Mouse (Mus musculus): ENCODE data around the gene Ulk4. TPM values are rescaled to one million over a fixed set of nuclear protein-coding genes. Genes with fewer than 3 reads are reported as not detected.

The Ulk4 gene
- polyA plus RNA-seq, 1 experiment from 2014 or later: 97.4 TPM

- no peak overlapping the region for H3K4me2 ChIP-seq
- WGBS: 74% methylated on average over 6 of the region's 6 CpGs
- no peak overlapping the region for H3K4me3 ChIP-seq
- no peaks in the 10 kb centered on the region for H3K27me3 ChIP-seq (replicated peaks)
- no peak for ATAC-seq (ENCODE audit: insufficient number of reproducible peaks, low FRiP score)
- no peak overlapping the region for H3K9ac ChIP-seq
- H3K36me3 ChIP-seq: no peaks in the 10 kb centered on the region
- no peaks in the 10 kb centered on the region for H3K4me1 ChIP-seq (replicated peaks)
- H3K9me3 ChIP-seq (replicated peaks): 0 out of 2 replicates have a peak, but pooled peaks cover 3% of the 10 kb centered on the region
- no peak overlapping the region for H3K27ac ChIP-seq (ENCODE audit: poor library complexity, severe bottlenecking)
These were observed 144.4 kb downstream of the Ulk4 start for GRCm38 (mm10) chr9:121132549-121132948.

- 65% methylated on average over 2 of the region's 2 CpGs for WGBS
- ATAC-seq (ENCODE audit: insufficient number of reproducible peaks, low FRiP score): no peak
- no peak overlapping the region for H3K27ac ChIP-seq (ENCODE audit: poor library complexity, severe bottlenecking)
- H3K9me3 ChIP-seq (replicated peaks): 0 out of 2 replicates have a peak, but pooled peaks cover 3% of the 10 kb centered on the region
- H3K4me1 ChIP-seq (replicated peaks): no peaks in the 10 kb centered on the region
- no peak overlapping the region for H3K4me2 ChIP-seq
- H3K36me3 ChIP-seq: no peaks in the 10 kb centered on the region
- H3K27me3 ChIP-seq (replicated peaks): no peaks in the 10 kb centered on the region
- H3K4me3 ChIP-seq: no peak overlapping the region
- no peak overlapping the region for H3K9ac ChIP-seq
These were observed 147.5 kb downstream of the Ulk4 start for GRCm38 (mm10) chr9:121129533-121129932.

GRCm38 (mm10) chr9:121128934-121129333, 148.1 kb downstream of the Ulk4 start:
- no peak overlapping the region for H3K4me3 ChIP-seq
- H3K4me1 ChIP-seq (replicated peaks): no peaks in the 10 kb centered on the region
- peaks cover 7% of the 10 kb centered on the region; the same call in 1 of the 2 replicates for H3K9me3 ChIP-seq (replicated peaks)
- no peak overlapping the region for H3K27ac ChIP-seq (ENCODE audit: poor library complexity, severe bottlenecking)
- H3K9ac ChIP-seq: no peak overlapping the region
- 82% methylated on average over 8 of the region's 8 CpGs for WGBS
- no peaks in the 10 kb centered on the region for H3K27me3 ChIP-seq (replicated peaks)
- no peaks in the 10 kb centered on the region for H3K36me3 ChIP-seq
- ATAC-seq (ENCODE audit: insufficient number of reproducible peaks, low FRiP score): no peak
- no peak overlapping the region for H3K4me2 ChIP-seq

GRCm38 (mm10) chr9:121127025-121127424, 150.0 kb downstream of the Ulk4 start:
- WGBS: 83% methylated on average over 2 of the region's 2 CpGs
- no peaks in the 10 kb centered on the region for H3K27me3 ChIP-seq (replicated peaks)

GRCm38 (mm10) chr9:121124705-121125104, 152.3 kb downstream of the Ulk4 start:
- 81% methylated on average over 8 of the region's 8 CpGs for WGBS
- no peak for ATAC-seq (ENCODE audit: insufficient number of reproducible peaks, low FRiP score)

More at GRCm38 (mm10) chr9:121127025-121127424, 150.0 kb downstream of the Ulk4 start:
- Histone ChIP-seq H3K4me3 (no peak overlapping the region), H3K9ac (no peak overlapping the region), H3K27ac (ENCODE audit: poor library complexity, severe bottlenecking) (no peak overlapping the region), H3K4me1 (replicated peaks) (peaks cover 5% of the 10 kb centered on the region), H3K36me3 (no peaks in the 10 kb centered on the region), H3K9me3 (replicated peaks) (peaks cover 10% of the 10 kb centered on the region; the same call in 1 of the 2 replicates), H3K4me2 (no peak overlapping the region)
- ATAC-seq (ENCODE audit: insufficient number of reproducible peaks, low FRiP score): no peak

GRCm38 (mm10) chr9:121122039-121122438, 155.0 kb downstream of the Ulk4 start:
- ATAC-seq (ENCODE audit: insufficient number of reproducible peaks, low FRiP score): no peak
- peaks cover 16% of the 10 kb centered on the region for H3K4me1 ChIP-seq (replicated peaks)
- 35% methylated on average over 5 of the region's 5 CpGs for WGBS
- H3K27ac ChIP-seq (ENCODE audit: poor library complexity, severe bottlenecking): no peak overlapping the region
- H3K36me3 ChIP-seq: no peaks in the 10 kb centered on the region
- no peak overlapping the region for H3K4me3 ChIP-seq
- peaks cover 6% of the 10 kb centered on the region; the same call in 1 of the 2 replicates for H3K9me3 ChIP-seq (replicated peaks)
- no peak overlapping the region for H3K9ac ChIP-seq
- H3K4me2 ChIP-seq: no peak overlapping the region
- H3K27me3 ChIP-seq (replicated peaks): no peaks in the 10 kb centered on the region

More at GRCm38 (mm10) chr9:121124705-121125104, 152.3 kb downstream of the Ulk4 start:
- Histone ChIP-seq H3K4me3 (no peak overlapping the region), H3K27me3 (replicated peaks) (no peaks in the 10 kb centered on the region), H3K9me3 (replicated peaks) (peaks cover 10% of the 10 kb centered on the region; the same call in 1 of the 2 replicates), H3K36me3 (no peaks in the 10 kb centered on the region), H3K4me1 (replicated peaks) (peaks cover 16% of the 10 kb centered on the region), H3K27ac (ENCODE audit: poor library complexity, severe bottlenecking) (no peak overlapping the region), H3K9ac (no peak overlapping the region), H3K4me2 (no peak overlapping the region)

- Histone ChIP-seq H3K36me3 (no peaks in the 10 kb centered on the region), H3K9ac (no peak overlapping the region), H3K4me2 (no peak overlapping the region), H3K9me3 (replicated peaks) (no peaks in the 10 kb centered on the region), H3K4me3 (no peak overlapping the region), H3K27ac (ENCODE audit: poor library complexity, severe bottlenecking) (no peak overlapping the region), H3K27me3 (replicated peaks) (no peaks in the 10 kb centered on the region), H3K4me1 (replicated peaks) (peaks cover 16% of the 10 kb centered on the region)
- ATAC-seq (ENCODE audit: insufficient number of reproducible peaks, low FRiP score): no peak
- 74% methylated on average over 4 of the region's 4 CpGs for WGBS
These were observed 159.1 kb downstream of the Ulk4 start for GRCm38 (mm10) chr9:121117936-121118335.

GRCm38 (mm10) chr9:121112131-121112530, 164.9 kb downstream of the Ulk4 start:
- no peaks in the 10 kb centered on the region for H3K9me3 ChIP-seq (replicated peaks)
- 0 out of 2 replicates have a peak, but pooled peaks cover 14% of the 10 kb centered on the region for H3K27me3 ChIP-seq (replicated peaks)
- 0 out of 2 replicates have a peak, but pooled peaks cover 6% of the 10 kb centered on the region for H3K4me1 ChIP-seq (replicated peaks)
- 49% methylated on average over 1 of the region's 1 CpGs for WGBS
- no peak for ATAC-seq (ENCODE audit: insufficient number of reproducible peaks, low FRiP score)
- no peak overlapping the region for H3K27ac ChIP-seq (ENCODE audit: poor library complexity, severe bottlenecking)
- H3K4me2 ChIP-seq: no peak overlapping the region
- H3K36me3 ChIP-seq: no peaks in the 10 kb centered on the region
- H3K4me3 ChIP-seq: no peak overlapping the region
- no peak overlapping the region for H3K9ac ChIP-seq

GRCm38 (mm10) chr9:121108110-121108509, 168.9 kb downstream of the Ulk4 start:
- ATAC-seq (ENCODE audit: insufficient number of reproducible peaks, low FRiP score): 0 out of 2 replicates have a peak, but pooled peaks have one; percentile 48
- Histone ChIP-seq H3K36me3 (no peaks in the 10 kb centered on the region), H3K4me1 (replicated peaks) (0 out of 2 replicates have a peak, but pooled peaks cover 6% of the 10 kb centered on the region), H3K4me3 (no peak overlapping the region), H3K27me3 (replicated peaks) (peaks cover 29% of the 10 kb centered on the region; the same call in 1 of the 2 replicates), H3K27ac (ENCODE audit: poor library complexity, severe bottlenecking) (no peak overlapping the region), H3K4me2 (no peak overlapping the region), H3K9ac (no peak overlapping the region), H3K9me3 (replicated peaks) (no peaks in the 10 kb centered on the region)
- WGBS: 18% methylated on average over 10 of the region's 10 CpGs

GRCm38 (mm10) chr9:121107643-121108042, 169.4 kb downstream of the Ulk4 start:
- H3K27me3 ChIP-seq (replicated peaks): peaks cover 29% of the 10 kb centered on the region; the same call in 1 of the 2 replicates
- H3K9ac ChIP-seq: no peak overlapping the region
- 66% methylated on average over 5 of the region's 5 CpGs for WGBS
- H3K4me2 ChIP-seq: no peak overlapping the region
- H3K36me3 ChIP-seq: no peaks in the 10 kb centered on the region
- H3K27ac ChIP-seq (ENCODE audit: poor library complexity, severe bottlenecking): no peak overlapping the region
- 0 out of 2 replicates have a peak, but pooled peaks cover 6% of the 10 kb centered on the region for H3K4me1 ChIP-seq (replicated peaks)
- no peaks in the 10 kb centered on the region for H3K9me3 ChIP-seq (replicated peaks)
- peak; percentile 29; the same call in 1 of the 2 replicates for ATAC-seq (ENCODE audit: insufficient number of reproducible peaks, low FRiP score)
- H3K4me3 ChIP-seq: no peak overlapping the region

GRCm38 (mm10) chr9:121107101-121107500, 169.9 kb downstream of the Ulk4 start:
- Histone ChIP-seq H3K27ac (ENCODE audit: poor library complexity, severe bottlenecking) (no peak overlapping the region), H3K4me3 (no peak overlapping the region), H3K36me3 (no peaks in the 10 kb centered on the region), H3K4me2 (no peak overlapping the region), H3K9me3 (replicated peaks) (no peaks in the 10 kb centered on the region), H3K27me3 (replicated peaks) (peaks cover 29% of the 10 kb centered on the region; the same call in 1 of the 2 replicates), H3K9ac (no peak overlapping the region), H3K4me1 (replicated peaks) (0 out of 2 replicates have a peak, but pooled peaks cover 6% of the 10 kb centered on the region)
- WGBS: 19% methylated on average over 11 of the region's 11 CpGs
- ATAC-seq (ENCODE audit: insufficient number of reproducible peaks, low FRiP score): no peak

- no peak for ATAC-seq (ENCODE audit: insufficient number of reproducible peaks, low FRiP score)
- H3K27ac ChIP-seq (ENCODE audit: poor library complexity, severe bottlenecking): no peak overlapping the region
- no peak overlapping the region for H3K4me3 ChIP-seq
- H3K27me3 ChIP-seq (replicated peaks): peaks cover 9% of the 10 kb centered on the region; the same call in 1 of the 2 replicates
- 0 out of 2 replicates have a peak, but pooled peaks cover 3% of the 10 kb centered on the region for H3K9me3 ChIP-seq (replicated peaks)
- no peaks in the 10 kb centered on the region for H3K36me3 ChIP-seq
- H3K9ac ChIP-seq: no peak overlapping the region
- H3K4me1 ChIP-seq (replicated peaks): no peaks in the 10 kb centered on the region
- H3K4me2 ChIP-seq: no peak overlapping the region
- WGBS: 83% methylated on average over 10 of the region's 10 CpGs
These were observed 175.5 kb downstream of the Ulk4 start for GRCm38 (mm10) chr9:121101516-121101915.
